Mouse (Mus musculus): ENCODE data around the gene Tube1. TPM values are rescaled to one million over a fixed set of nuclear protein-coding genes. Genes with fewer than 3 reads are reported as not detected.

Tube1 gene
- 14.4 and 17.2 TPM in 2 replicates for polyA plus RNA-seq (2016; fragmentation: Nextera tagmentation; extraction: Ambion mirVana)

DNA sequence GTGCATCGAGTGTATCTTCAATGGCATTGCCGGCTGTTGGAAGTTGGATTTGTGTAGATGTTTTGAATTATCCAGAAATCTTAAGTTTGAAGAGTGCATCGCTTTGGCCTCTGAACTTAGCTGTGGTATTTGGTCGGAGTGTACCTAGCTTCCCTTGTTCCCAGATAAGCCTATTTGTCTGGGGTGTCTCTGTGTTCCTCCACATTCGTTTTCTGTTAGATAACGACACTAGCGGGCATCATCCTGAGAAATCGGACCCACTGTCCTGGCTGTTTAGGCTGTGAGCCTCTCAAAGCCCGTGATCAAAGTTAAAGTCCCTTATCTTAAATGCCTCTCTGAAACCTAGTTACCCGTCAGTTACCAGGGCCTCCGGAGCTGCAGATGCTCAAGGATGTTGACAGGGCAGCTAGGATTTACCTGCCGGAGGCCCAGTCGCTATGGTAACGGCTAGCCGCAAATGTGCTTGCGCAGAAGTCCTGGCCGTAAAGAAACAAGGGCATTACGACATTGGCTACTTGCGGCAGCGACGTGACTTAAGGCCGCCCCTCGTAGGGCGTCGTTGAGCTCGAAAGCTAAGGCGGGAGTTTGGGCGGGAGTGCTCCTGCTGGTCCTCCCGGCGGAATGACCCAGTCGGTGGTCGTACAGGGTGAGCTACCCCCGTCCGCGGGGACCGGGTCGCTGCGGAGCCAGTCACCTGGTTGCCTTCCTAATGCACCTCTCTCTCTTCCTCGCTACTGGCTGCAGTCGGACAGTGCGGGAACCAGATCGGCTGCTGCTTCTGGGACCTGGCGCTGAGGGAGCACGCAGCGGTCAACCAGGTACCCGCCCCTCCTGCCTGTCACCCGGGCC lies at the start of gene Tube1, which contains the start of gene Fam229b:
Gene Tube1, plus strand, starts transcription at position 515 of the 849 bp plus-strand sequence.
Gene Fam229b, minus strand, starts transcription at position 453 of the 849 bp plus-strand sequence.
- Histone ChIP-seq H3K4me1 (peaks cover 13% of the 10 kb centered on the region; the same call in 1 of the 2 replicates), H3K4me3 (peak within 1 kb of the TSS; percentile 84), H3K27ac (peak within 1 kb of the TSS; percentile 88), H3K27me3 (ENCODE audit: insufficient read depth, poor library complexity, severe bottlenecking) (no peaks in the 10 kb centered on the region), H3K36me3 (peaks cover 20% of the 10 kb centered on the region; the same call in 1 of the 2 replicates), H3K9me3 (no peaks in the 10 kb centered on the region)
- 4% methylated on average over 47 of the region's 47 CpGs for whole genome bisulfite sequencing
- peak; percentile 96 for DNase-seq (ENCODE audit: low spot score)

GRCm38 (mm10) chr10:39096981-39097380 lies 36.8 kb upstream of the Tube1 start:
- DNase-seq (ENCODE audit: low spot score) = no peak
- H3K4me3 ChIP-seq = no peak overlapping the region
- H3K9me3 ChIP-seq = no peaks in the 10 kb centered on the region
- WGBS = 86% methylated on average over 9 of the region's 9 CpGs
- H3K27me3 ChIP-seq (ENCODE audit: insufficient read depth, poor library complexity, severe bottlenecking) = no peaks in the 10 kb centered on the region
- no peak overlapping the region for H3K27ac ChIP-seq
- H3K36me3 ChIP-seq = peaks cover 79% of the 10 kb centered on the region
- no peaks in the 10 kb centered on the region for H3K4me1 ChIP-seq

- H3K4me1 ChIP-seq = no peaks in the 10 kb centered on the region
- H3K27me3 ChIP-seq (ENCODE audit: insufficient read depth, poor library complexity, severe bottlenecking) = no peaks in the 10 kb centered on the region
- H3K9me3 ChIP-seq = no peaks in the 10 kb centered on the region
- no peak overlapping the region for H3K27ac ChIP-seq
- H3K36me3 ChIP-seq = peaks cover 83% of the 10 kb centered on the region
- 94% methylated on average over 10 of the region's 10 CpGs for WGBS
- no peak for DNase-seq (ENCODE audit: low spot score)
- H3K4me3 ChIP-seq = no peak overlapping the region
Measured at GRCm38 (mm10) chr10:39098746-39099145, 35.0 kb upstream of the Tube1 start.

DNA sequence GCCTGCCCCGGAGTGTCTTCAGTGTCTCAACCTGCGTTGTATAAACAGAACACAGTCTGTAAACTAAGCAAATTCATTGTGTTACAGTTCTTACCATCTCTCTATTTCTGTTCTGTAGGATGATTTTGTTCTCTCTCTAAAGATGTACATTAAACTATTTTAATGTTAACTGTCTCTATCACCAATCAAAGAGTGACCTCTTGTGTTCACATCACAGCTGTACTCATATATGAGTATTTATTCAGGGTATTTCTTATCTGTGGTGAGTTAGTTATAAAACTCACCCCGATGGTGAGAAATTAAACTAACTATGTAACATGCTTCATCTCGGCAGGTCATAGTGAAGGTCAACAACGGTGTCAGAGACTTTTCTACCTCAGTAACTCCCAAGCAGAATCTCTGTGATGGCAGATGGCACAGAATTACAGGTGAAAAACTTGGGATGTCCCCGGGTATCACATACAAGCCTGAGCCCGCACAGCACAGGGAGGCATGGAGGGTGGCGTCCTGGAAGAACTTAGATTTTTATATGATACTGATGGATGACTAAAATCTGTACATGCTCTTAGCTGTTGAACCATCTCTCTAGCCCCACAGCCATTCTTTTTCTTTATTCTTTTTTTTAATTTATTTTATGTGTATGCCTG lies 28.9 kb upstream of the Tube1 start:
- Histone ChIP-seq H3K4me1 (no peaks in the 10 kb centered on the region), H3K27ac (no peak overlapping the region), H3K9me3 (no peaks in the 10 kb centered on the region), H3K36me3 (peaks cover 68% of the 10 kb centered on the region), H3K27me3 (ENCODE audit: insufficient read depth, poor library complexity, severe bottlenecking) (no peaks in the 10 kb centered on the region), H3K4me3 (no peak overlapping the region)
- DNase-seq (ENCODE audit: low spot score) = no peak
- WGBS = 88% methylated on average over 8 of the region's 8 CpGs

- Histone ChIP-seq H3K4me3 (no peak overlapping the region), H3K27ac (no peak overlapping the region), H3K4me1 (no peaks in the 10 kb centered on the region), H3K9me3 (no peaks in the 10 kb centered on the region), H3K27me3 (ENCODE audit: insufficient read depth, poor library complexity, severe bottlenecking) (no peaks in the 10 kb centered on the region), H3K36me3 (peaks cover 66% of the 10 kb centered on the region)
- WGBS = 67% methylated on average over 3 of the region's 3 CpGs
- DNase-seq (ENCODE audit: low spot score) = no peak
Measured at GRCm38 (mm10) chr10:39106413-39106812, 27.4 kb upstream of the Tube1 start.

DNA sequence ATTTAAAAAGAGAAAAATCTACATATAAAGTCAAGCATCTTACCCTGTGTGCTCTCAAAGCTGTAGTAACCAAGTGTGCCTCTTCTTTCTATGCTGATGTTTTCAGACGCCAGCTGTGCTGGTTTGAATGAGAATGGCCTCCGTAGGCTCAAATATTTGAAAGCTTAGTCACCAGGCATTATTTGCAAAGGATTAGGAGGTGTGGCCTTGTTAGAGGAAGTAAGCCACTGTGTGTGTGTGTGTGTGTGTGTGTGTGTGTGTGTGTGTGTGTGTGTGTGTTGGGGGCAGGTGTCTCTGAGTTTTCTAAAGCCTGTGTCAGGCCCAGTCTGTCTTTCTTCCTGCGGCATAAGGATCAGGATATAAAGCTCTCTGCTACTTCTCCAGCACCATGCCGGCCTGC lies 26.8 kb upstream of the Tube1 start:
- peaks cover 70% of the 10 kb centered on the region for H3K36me3 ChIP-seq
- DNase-seq (ENCODE audit: low spot score) = no peak
- 61% methylated on average over 4 of the region's 4 CpGs for WGBS

DNA sequence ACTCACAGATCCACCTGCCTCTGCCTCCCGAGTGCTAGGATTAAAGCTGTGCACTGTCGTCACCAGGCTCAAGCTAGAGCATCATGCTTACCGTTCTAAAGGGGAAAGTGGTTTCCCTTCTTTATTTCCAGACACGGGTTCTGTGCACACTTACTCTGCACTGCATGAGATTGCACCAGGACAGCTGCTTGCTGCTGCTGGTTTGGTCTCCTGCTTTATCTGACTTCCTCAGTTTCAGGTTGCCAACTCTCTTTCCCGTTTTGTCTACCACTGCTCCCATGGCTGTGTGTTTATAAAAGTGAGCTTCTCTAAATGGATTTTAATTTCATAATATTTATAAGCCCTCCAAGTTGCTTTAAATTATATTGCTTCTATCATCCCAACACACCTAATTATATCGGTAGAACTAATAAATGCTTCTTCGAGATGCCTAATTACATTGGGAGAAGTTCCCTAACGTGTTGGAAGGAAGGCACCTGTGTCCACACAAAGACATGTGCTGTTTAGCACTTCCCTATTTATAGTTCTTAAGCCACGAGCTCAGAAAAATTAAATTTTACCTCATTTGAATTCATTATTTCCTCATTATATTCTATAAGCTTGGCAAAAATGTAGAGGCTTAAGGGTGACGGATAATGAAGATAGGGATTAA lies 24.8 kb upstream of the Tube1 start:
- Histone ChIP-seq H3K27me3 (ENCODE audit: insufficient read depth, poor library complexity, severe bottlenecking) (no peaks in the 10 kb centered on the region), H3K9me3 (no peaks in the 10 kb centered on the region), H3K36me3 (peaks cover 53% of the 10 kb centered on the region; the same call in 1 of the 2 replicates), H3K27ac (no peak overlapping the region), H3K4me3 (no peak overlapping the region), H3K4me1 (no peaks in the 10 kb centered on the region)
- WGBS = 71% methylated on average over 10 of the region's 10 CpGs
- DNase-seq (ENCODE audit: low spot score) = no peak

More for the DNA sequence above, 26.8 kb upstream of the Tube1 start:
- Histone ChIP-seq H3K4me3 (no peak overlapping the region), H3K4me1 (no peaks in the 10 kb centered on the region), H3K27ac (no peak overlapping the region), H3K27me3 (ENCODE audit: insufficient read depth, poor library complexity, severe bottlenecking) (no peaks in the 10 kb centered on the region), H3K9me3 (no peaks in the 10 kb centered on the region)

DNA sequence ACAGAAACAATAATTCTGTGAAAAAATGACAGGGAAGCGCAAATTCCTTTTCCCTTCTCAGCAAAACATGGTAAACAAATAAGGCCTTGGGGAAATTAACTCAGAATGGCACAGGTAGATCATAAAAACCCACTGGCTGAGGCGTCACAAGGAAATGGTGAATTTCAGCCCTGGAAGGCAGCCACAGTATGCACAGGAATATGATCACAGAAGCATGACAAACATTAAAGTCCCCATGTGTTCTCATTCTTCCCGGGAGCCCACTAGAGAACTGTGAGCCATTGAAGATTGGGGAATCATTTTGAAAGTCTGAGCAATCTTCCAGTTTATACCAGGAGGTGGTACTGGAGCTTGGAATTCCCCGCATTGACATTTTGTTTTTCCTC lies 24.3 kb upstream of the Tube1 start:
- no peak for DNase-seq (ENCODE audit: low spot score)
- Histone ChIP-seq H3K36me3 (peaks cover 53% of the 10 kb centered on the region; the same call in 1 of the 2 replicates), H3K9me3 (no peaks in the 10 kb centered on the region), H3K27ac (no peak overlapping the region), H3K4me3 (no peak overlapping the region), H3K4me1 (no peaks in the 10 kb centered on the region), H3K27me3 (ENCODE audit: insufficient read depth, poor library complexity, severe bottlenecking) (no peaks in the 10 kb centered on the region)
- WGBS = 68% methylated on average over 4 of the region's 4 CpGs

DNA sequence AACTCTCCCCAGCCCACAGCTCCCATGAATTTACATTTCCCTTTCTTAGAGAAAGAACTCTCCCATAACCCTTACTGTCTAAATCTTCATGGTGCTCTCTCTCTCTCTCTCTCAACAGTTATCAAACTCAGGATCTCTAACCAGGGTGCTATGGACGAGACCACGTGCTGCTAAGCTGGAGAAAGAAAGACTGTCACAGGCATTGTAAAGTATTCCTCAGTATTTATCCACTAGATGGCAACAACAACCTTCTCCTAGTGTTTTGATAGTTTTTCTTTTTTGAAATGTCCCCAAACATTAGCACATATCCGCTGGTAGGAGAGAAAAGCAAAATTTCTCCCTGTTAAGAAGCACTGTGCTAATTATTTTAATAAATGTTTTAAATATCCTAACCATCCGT lies 12.4 kb upstream of the Tube1 start:
- DNase-seq (ENCODE audit: low spot score) = no peak
- 33% methylated on average over 4 of the region's 4 CpGs for WGBS
- H3K27me3 ChIP-seq (ENCODE audit: insufficient read depth, poor library complexity, severe bottlenecking) = no peaks in the 10 kb centered on the region
- no peaks in the 10 kb centered on the region; the same call in 1 of the 2 replicates for H3K4me1 ChIP-seq
- H3K9me3 ChIP-seq = no peaks in the 10 kb centered on the region
- no peak overlapping the region for H3K27ac ChIP-seq
- no peaks in the 10 kb centered on the region for H3K36me3 ChIP-seq
- H3K4me3 ChIP-seq = no peak overlapping the region

- WGBS = 71% methylated on average over 3 of the region's 3 CpGs
- Histone ChIP-seq H3K27me3 (ENCODE audit: insufficient read depth, poor library complexity, severe bottlenecking) (no peaks in the 10 kb centered on the region), H3K4me3 (no peak overlapping the region), H3K4me1 (peaks cover 13% of the 10 kb centered on the region; the same call in 1 of the 2 replicates), H3K36me3 (peaks cover 49% of the 10 kb centered on the region), H3K9me3 (no peaks in the 10 kb centered on the region), H3K27ac (no peak overlapping the region)
- no peak for DNase-seq (ENCODE audit: low spot score)
Measured at GRCm38 (mm10) chr10:39137766-39138165, 4.0 kb downstream of the Tube1 start.

DNA sequence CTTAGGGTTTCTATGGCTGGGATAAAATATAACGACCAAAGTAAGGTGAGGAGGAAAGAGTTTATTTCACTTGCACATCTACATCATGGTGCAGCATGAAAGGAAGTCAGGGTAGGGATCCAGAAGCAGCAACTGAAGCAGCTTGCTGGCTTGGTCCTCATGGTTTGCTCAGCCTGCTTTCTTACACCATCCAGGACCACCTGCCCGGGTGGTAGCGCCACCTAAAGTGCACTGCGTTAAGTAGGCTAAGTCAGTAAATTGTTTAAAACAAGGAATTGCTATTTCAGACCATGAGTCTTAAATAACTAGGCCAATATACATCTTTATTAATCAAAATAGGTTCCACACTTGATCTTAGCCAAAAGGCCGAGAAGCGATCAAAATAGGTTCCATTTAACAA lies 5.0 kb downstream of the Tube1 start:
- H3K27ac ChIP-seq = no peak overlapping the region
- H3K9me3 ChIP-seq = no peaks in the 10 kb centered on the region
- no peaks in the 10 kb centered on the region for H3K27me3 ChIP-seq (ENCODE audit: insufficient read depth, poor library complexity, severe bottlenecking)
- H3K4me1 ChIP-seq = peaks cover 13% of the 10 kb centered on the region; the same call in 1 of the 2 replicates
- no peak for DNase-seq (ENCODE audit: low spot score)
- WGBS = 88% methylated on average over 6 of the region's 6 CpGs
- H3K4me3 ChIP-seq = no peak overlapping the region
- H3K36me3 ChIP-seq = peaks cover 59% of the 10 kb centered on the region

- H3K27me3 ChIP-seq (ENCODE audit: insufficient read depth, poor library complexity, severe bottlenecking) = no peaks in the 10 kb centered on the region
- H3K4me1 ChIP-seq = 0 out of 2 replicates have a peak, but pooled peaks cover under 1% of the 10 kb centered on the region
- no peak overlapping the region for H3K27ac ChIP-seq
- H3K36me3 ChIP-seq = peaks cover 79% of the 10 kb centered on the region
- DNase-seq (ENCODE audit: low spot score) = no peak
- 88% methylated on average over 14 of the region's 14 CpGs for WGBS
- H3K4me3 ChIP-seq = no peak overlapping the region
- no peaks in the 10 kb centered on the region for H3K9me3 ChIP-seq
Measured at GRCm38 (mm10) chr10:39140843-39141242, 7.1 kb downstream of the Tube1 start.

- H3K27ac ChIP-seq = no peak overlapping the region
- no peaks in the 10 kb centered on the region for H3K27me3 ChIP-seq (ENCODE audit: insufficient read depth, poor library complexity, severe bottlenecking)
- 92% methylated on average over 2 of the region's 2 CpGs for WGBS
- H3K4me3 ChIP-seq = no peak overlapping the region
- H3K36me3 ChIP-seq = peaks cover 84% of the 10 kb centered on the region
- H3K9me3 ChIP-seq = no peaks in the 10 kb centered on the region
- no peaks in the 10 kb centered on the region for H3K4me1 ChIP-seq
- DNase-seq (ENCODE audit: low spot score) = no peak
Measured at GRCm38 (mm10) chr10:39141401-39141800, 7.6 kb downstream of the Tube1 start.

Data from heart, embryonic 10.5 days (tissue).